Mouse (Mus musculus) brain, embryonic 14.5 days (tissue): ENCODE results near the gene Ostf1.

Source experiments
- CTCF ChIP-seq: fragments of 200-500 bp; IDR thresholded peaks from 2 replicates; pipeline ENCODE4 v1.5.1; 2012; ENCODE audit warnings: inconsistent platforms, mild to moderate bottlenecking, moderate library complexity, borderline replicate concordance; ENCODE audit not compliant: insufficient read depth, insufficient read length; ENCODE audit errors: extremely low read depth
- POLR2A ChIP-seq: fragments of 200-500 bp; IDR thresholded peaks from 2 replicates; pipeline ENCODE4 v1.6.1; 2012; ENCODE audit warnings: mild to moderate bottlenecking, inconsistent platforms, borderline replicate concordance; ENCODE audit not compliant: poor library complexity, insufficient read depth, insufficient read length, severe bottlenecking; ENCODE audit errors: extremely low read depth

- no peak for TF ChIP-seq POLR2A
- no peak for TF ChIP-seq CTCF
Observed at GRCm38 (mm10) chr19:18573907-18574306, 57.7 kb downstream of the Ostf1 start.
